Mouse (Mus musculus): ENCODE measurements at regions not wholly inside any gene's neighbourhood (a gene's known extent, or its start where the extent isn't known, plus 50 kb on each side); places are given as distances from the start of the nearest gene placed in this dataset.

DNA sequence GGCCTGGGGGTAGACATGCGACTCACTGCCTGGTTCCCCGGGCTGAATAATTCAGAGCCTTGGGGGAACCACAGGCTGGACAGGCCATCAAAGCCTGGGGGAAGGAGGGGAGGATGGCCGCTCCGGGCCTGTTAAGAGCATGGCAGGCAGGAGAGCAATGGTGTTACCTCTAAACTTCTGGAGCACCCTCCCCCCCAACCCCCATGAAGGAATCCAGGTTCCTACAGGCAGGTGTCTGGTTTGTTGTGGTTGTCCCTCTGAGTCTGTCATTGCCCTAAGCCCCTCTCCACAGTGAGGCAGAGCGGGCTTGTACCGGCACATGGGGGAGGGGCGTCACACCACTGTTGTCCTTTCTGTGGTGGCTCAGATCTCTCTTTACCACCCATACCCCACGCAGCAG lies 140.4 kb upstream of the 1600014C23Rik start:
- Histone ChIP-seq H3K27me3 (replicated peaks; ENCODE audit: control insufficient read depth, insufficient read depth, low read length) (no peaks in the 10 kb centered on the region), H3K36me3 (ENCODE audit: control insufficient read depth, insufficient read depth, low read length) (no peaks in the 10 kb centered on the region), H3K27ac (ENCODE audit: insufficient read depth, low read depth, low read length) (no peak overlapping the region), H3K4me3 (ENCODE audit: insufficient read depth, low read depth, low read length) (no peak overlapping the region), H3K4me1 (ENCODE audit: control insufficient read depth, insufficient read depth, low read length) (peaks cover 28% of the 10 kb centered on the region)
- WGBS, result 44% methylated on average over 8 of the region's 8 CpGs
- DNase-seq, result no peak
- TF ChIP-seq CTCF (conservative IDR thresholded peaks at IDR 0.05; ENCODE audit: insufficient read depth, insufficient read length, low read depth, low read length), result no peak
- TF ChIP-seq POLR2A (IDR thresholded peaks at IDR 0.05; ENCODE audit: low read depth, low read length), result no peak

DNA sequence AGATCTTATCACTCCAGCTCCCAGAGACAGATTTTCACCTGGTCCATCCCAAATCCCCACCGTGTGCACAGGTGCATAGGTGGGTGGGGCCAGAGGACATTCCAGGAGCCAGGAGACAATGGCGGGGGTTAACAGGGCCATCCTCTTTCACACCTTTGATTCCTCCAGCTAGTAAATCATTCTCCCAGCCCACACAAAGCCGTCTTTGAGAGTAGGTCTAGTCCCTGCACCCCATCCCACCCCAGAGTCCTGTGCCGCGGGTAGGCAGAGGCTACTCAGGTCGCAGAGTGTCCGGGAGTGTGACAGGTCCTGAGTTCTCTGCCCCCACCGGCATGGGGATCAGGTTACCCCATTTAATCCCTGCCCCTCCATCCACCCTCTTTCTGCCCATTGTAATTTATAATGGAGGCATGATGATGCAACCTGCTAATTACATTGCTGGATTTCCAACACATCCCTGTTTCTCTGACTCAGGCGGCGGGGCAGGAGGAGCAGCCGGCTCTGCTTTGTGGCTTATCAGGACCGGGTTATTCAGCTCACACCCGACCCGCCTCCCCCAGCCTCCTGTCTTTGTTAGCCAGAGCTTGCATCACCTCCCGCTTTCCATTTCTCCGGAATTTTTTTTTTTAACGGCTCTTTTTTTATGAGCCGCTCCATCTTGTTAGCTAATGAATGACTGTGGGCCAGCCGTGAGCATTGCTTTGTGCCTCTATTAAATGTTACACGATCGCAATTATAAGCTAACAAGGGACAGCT lies 139.7 kb upstream of the 1600014C23Rik start:
- Histone ChIP-seq H3K36me3 (ENCODE audit: control insufficient read depth, insufficient read depth, low read length) (no peaks in the 10 kb centered on the region), H3K4me1 (ENCODE audit: control insufficient read depth, insufficient read depth, low read length) (peaks cover 31% of the 10 kb centered on the region), H3K4me3 (ENCODE audit: insufficient read depth, low read depth, low read length) (no peak overlapping the region), H3K27me3 (replicated peaks; ENCODE audit: control insufficient read depth, insufficient read depth, low read length) (no peaks in the 10 kb centered on the region), H3K27ac (ENCODE audit: insufficient read depth, low read depth, low read length) (no peak overlapping the region)
- WGBS, result 10% methylated on average over 21 of the region's 21 CpGs
- DNase-seq, result peak; percentile 58
- no peak for TF ChIP-seq POLR2A (IDR thresholded peaks at IDR 0.05; ENCODE audit: low read depth, low read length)
- no peak for TF ChIP-seq CTCF (conservative IDR thresholded peaks at IDR 0.05; ENCODE audit: insufficient read depth, insufficient read length, low read depth, low read length)

- 23% methylated on average over 22 of the region's 22 CpGs for WGBS
- DNase-seq, result peak; percentile 85
- Histone ChIP-seq H3K4me1 (ENCODE audit: control insufficient read depth, insufficient read depth, low read length) (peaks cover 42% of the 10 kb centered on the region), H3K4me3 (ENCODE audit: insufficient read depth, low read depth, low read length) (no peak overlapping the region), H3K36me3 (ENCODE audit: control insufficient read depth, insufficient read depth, low read length) (no peaks in the 10 kb centered on the region), H3K27me3 (replicated peaks; ENCODE audit: control insufficient read depth, insufficient read depth, low read length) (no peaks in the 10 kb centered on the region), H3K27ac (ENCODE audit: insufficient read depth, low read depth, low read length) (peak overlapping the region; percentile 52)
- TF ChIP-seq POLR2A (IDR thresholded peaks at IDR 0.05; ENCODE audit: low read depth, low read length) (no peak), CTCF (conservative IDR thresholded peaks at IDR 0.05; ENCODE audit: insufficient read depth, insufficient read length, low read depth, low read length) (no peak)
These were observed 138.3 kb upstream of the 1600014C23Rik start for GRCm38 (mm10) chr17:45871666-45872653.

- Histone ChIP-seq H3K27me3 (replicated peaks; ENCODE audit: control insufficient read depth, insufficient read depth, low read length) (no peaks in the 10 kb centered on the region), H3K36me3 (ENCODE audit: control insufficient read depth, insufficient read depth, low read length) (no peaks in the 10 kb centered on the region), H3K4me3 (ENCODE audit: insufficient read depth, low read depth, low read length) (no peak overlapping the region), H3K4me1 (ENCODE audit: control insufficient read depth, insufficient read depth, low read length) (peaks cover 51% of the 10 kb centered on the region), H3K27ac (ENCODE audit: insufficient read depth, low read depth, low read length) (peak overlapping the region; percentile 52)
- DNase-seq, result peak; percentile 67
- 65% methylated on average over 9 of the region's 9 CpGs for WGBS
- no peak for TF ChIP-seq CTCF (conservative IDR thresholded peaks at IDR 0.05; ENCODE audit: insufficient read depth, insufficient read length, low read depth, low read length)
- no peak for TF ChIP-seq POLR2A (IDR thresholded peaks at IDR 0.05; ENCODE audit: low read depth, low read length)
These were observed 137.4 kb upstream of the 1600014C23Rik start for GRCm38 (mm10) chr17:45871067-45871466.

- H3K27ac ChIP-seq (ENCODE audit: insufficient read depth, low read depth, low read length), result peak overlapping the region; percentile 79
- peak; percentile 95 for DNase-seq
- H3K27me3 ChIP-seq (replicated peaks; ENCODE audit: control insufficient read depth, insufficient read depth, low read length), result no peaks in the 10 kb centered on the region
- 53% methylated on average over 17 of the region's 17 CpGs for WGBS
- H3K4me1 ChIP-seq (ENCODE audit: control insufficient read depth, insufficient read depth, low read length), result peaks cover 65% of the 10 kb centered on the region
- H3K36me3 ChIP-seq (ENCODE audit: control insufficient read depth, insufficient read depth, low read length), result no peaks in the 10 kb centered on the region
- TF ChIP-seq CTCF (conservative IDR thresholded peaks at IDR 0.05; ENCODE audit: insufficient read depth, insufficient read length, low read depth, low read length) (no peak), POLR2A (IDR thresholded peaks at IDR 0.05; ENCODE audit: low read depth, low read length) (no peak)
- H3K4me3 ChIP-seq (ENCODE audit: insufficient read depth, low read depth, low read length), result no peak overlapping the region
These were observed 135.6 kb upstream of the 1600014C23Rik start for GRCm38 (mm10) chr17:45869014-45869968.

DNA sequence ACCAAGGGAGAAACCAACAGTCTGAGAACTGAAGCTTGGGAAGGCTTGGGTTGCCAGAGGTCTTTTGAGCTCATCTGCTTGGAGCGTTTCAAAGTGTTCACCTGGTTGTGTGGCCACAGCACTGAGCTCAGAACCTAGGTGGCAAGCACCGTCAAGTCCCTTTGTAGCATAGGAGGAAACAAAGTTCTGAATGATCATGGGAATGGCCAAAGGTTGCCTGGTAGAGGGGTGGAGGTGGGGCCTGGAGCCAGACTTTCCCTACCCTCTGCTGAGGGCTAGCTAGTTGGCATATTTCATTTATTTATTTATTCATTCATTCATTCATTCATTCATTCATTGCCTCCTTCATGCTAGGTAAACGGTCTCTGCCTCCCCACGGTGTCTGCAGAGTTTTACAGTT lies 134.9 kb upstream of the 1600014C23Rik start:
- Histone ChIP-seq H3K27me3 (replicated peaks; ENCODE audit: control insufficient read depth, insufficient read depth, low read length) (no peaks in the 10 kb centered on the region), H3K4me1 (ENCODE audit: control insufficient read depth, insufficient read depth, low read length) (peaks cover 71% of the 10 kb centered on the region), H3K36me3 (ENCODE audit: control insufficient read depth, insufficient read depth, low read length) (no peaks in the 10 kb centered on the region), H3K4me3 (ENCODE audit: insufficient read depth, low read depth, low read length) (no peak overlapping the region), H3K27ac (ENCODE audit: insufficient read depth, low read depth, low read length) (peak overlapping the region; percentile 52)
- WGBS, result 71% methylated on average over 4 of the region's 4 CpGs
- TF ChIP-seq CTCF (conservative IDR thresholded peaks at IDR 0.05; ENCODE audit: insufficient read depth, insufficient read length, low read depth, low read length), result no peak
- no peak for TF ChIP-seq POLR2A (IDR thresholded peaks at IDR 0.05; ENCODE audit: low read depth, low read length)
- peak; percentile 80 for DNase-seq

Measured in kidney, adult 2 months (tissue).